Mouse (Mus musculus) monocyte, adult 59 days (primary cell): ENCODE data around the gene Plbd1. TPM values are rescaled to one million over a fixed set of nuclear protein-coding genes. Genes with fewer than 3 reads are reported as not detected.

Experiments used
- total RNA-seq, 2 experiments: library from RNA; stranded (reverse); gene quantifications; one replicate each; pipeline ENCODE4 v1.2.4; 2023

Plbd1 gene
- 100 to 1,000 TPM; 749 to 750 TPM for total RNA-seq

DNA sequence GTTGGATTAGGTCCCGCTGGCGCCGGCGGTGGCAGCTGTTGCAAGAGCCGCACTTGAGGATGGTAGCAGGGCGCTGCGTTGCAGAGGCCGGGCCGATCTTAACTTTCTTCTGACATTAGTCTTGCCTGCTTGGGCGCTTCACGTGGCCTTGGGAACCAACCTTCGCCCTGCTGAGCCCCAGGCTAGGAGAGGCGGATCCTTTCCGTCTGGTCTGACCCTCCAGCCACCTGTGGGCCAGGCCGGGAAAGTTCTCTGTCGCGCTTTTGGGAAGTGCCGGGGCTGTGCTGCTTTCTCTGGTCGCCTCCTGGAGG is at the start of gene Plbd1:
Gene Plbd1, minus strand, starts transcription at position 223 of the 311 bp plus-strand sequence.

Other genes with a start within 250 kb of the Plbd1 start
- not detected for gene E330021D16Rik, start 246.4 kb downstream of the Plbd1 start, total RNA-seq
- gene Atf7ip, start 155.8 kb downstream of the Plbd1 start, total RNA-seq = 100 to 1,000 TPM; 182 to 185 TPM
- gene Gucy2c, start 119.8 kb upstream of the Plbd1 start, total RNA-seq = under 1 TPM; 0.39 to 0.68 TPM
- gene Hist4h4, start 142.5 kb upstream of the Plbd1 start, total RNA-seq = 10 to 100 TPM; 20.0 to 22.3 TPM
- 100 to 1,000 TPM; 116 to 131 TPM for gene H2afj, start 146.3 kb upstream of the Plbd1 start, total RNA-seq
- 1 to 10 TPM; 2.3 to 3.4 TPM for gene BC049715, start 165.7 kb upstream of the Plbd1 start, total RNA-seq
- gene Wbp11, start 166.3 kb upstream of the Plbd1 start, total RNA-seq = 100 to 1,000 TPM; 112 to 125 TPM
- not detected for gene Smco3, start 173.5 kb upstream of the Plbd1 start, total RNA-seq
- gene Art4, start 195.8 kb upstream of the Plbd1 start, total RNA-seq = not detected
- not detected for gene Mgp, start 213.9 kb upstream of the Plbd1 start, total RNA-seq